Mouse (Mus musculus): ENCODE data around the gene Map7.

The Map7 gene

DNA sequence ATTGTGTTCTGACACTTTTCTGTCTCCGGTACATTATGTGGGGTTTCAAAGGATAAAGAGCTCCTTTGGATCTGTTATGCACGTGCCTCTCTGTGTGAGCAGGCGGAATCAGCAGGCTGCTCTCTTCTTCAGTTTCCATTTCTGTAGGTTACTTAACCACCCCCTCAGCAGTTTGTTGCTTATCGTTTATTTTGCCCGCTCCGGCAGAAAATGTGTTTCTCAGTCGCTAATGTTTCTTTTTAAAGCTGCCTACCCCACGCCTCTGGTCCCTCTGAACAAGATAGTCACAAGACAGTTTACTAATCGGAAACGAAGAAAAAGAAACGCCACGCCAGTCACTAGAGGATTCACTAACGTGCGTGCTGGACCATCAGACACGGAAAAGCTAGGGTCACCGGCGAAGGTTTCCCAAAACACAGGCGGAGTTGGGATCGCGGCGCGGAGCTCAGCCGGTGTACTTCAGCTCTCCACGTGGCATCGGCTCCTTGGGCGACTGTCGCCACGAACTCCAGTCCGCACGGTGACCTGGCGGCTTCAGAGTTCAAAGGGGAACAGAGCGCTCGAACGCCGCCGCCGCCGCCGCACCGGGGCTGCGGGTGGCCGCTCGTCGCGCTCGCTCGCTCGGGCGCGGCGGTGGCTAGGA lies at the start of gene Map7:
Gene Map7 (plus strand): TSS at position 342 of the 643 bp plus-strand sequence.
- DNase-seq, result no peak

DNA sequence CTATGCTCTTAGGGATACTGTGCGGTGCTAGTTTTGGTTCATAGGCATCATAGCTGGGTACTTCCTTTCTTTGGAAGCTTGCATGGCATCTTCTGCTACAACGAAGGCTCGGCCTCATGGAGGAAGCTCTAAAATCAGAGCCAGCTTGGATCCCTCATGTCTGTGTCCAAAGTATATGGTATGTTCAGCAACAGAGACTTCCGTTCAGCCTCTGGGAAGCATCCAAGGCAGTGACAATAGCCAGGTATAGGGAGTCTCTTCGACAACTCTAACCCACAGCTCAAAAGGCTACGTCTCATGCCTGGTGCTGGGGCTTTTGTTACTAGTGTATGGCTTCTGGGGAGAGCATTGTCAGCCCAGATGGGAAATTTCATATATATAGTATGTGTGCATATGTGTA lies 46.8 kb upstream of the Map7 start:
- DNase-seq, result no peak

DNA sequence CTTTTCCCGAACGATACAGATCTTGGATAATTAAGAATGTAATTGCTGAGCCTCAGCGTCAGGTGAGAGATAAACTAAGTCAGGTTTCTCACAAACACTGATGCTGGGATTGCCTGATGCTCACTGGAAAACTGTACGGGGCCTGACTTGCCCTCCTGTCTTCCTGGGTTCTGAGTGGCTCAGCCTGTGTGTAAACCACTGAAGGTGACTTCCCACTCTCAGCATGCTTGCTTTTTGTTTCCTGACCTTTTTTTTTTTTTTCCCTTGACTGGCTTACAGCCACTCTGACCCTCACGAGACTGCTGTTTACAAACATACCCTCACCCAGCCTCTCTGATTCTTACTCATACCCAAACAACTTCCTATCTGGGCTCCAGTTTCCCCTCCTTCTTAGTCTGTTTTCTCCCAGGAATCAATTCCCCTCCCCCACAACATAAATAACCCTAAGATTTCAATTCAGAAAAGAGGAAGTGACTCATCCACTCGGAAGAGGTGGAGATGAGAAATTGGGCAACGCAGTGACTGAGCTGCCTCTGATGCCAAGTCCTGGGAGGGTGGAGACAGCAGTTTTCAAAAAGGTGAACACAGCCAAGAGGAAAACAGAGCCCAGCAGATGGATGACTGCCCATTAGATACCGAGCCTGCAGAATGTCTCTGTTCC lies 43.9 kb upstream of the Map7 start:
- DNase-seq, result peak; percentile 91 to 95

DNA sequence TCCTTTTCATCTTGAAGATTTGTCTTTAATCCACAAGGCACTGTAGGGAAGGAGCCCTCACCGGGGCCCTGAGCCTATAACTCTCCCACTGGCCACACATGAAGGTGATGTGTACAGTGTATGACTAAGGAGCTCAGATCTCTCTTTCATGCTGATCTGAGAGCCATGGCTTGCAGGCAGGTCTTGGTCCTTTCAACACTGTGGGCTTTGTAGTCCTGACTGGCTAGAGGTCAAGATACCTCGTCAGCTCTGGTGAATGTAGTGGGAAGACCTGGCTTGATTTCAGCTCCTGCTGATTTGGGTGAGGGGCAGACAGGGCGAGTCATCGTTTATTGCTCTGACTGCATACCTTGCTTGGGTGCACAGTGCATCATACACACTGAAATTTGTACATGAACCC lies 42.7 kb upstream of the Map7 start:
- DNase-seq, result no peak

DNA sequence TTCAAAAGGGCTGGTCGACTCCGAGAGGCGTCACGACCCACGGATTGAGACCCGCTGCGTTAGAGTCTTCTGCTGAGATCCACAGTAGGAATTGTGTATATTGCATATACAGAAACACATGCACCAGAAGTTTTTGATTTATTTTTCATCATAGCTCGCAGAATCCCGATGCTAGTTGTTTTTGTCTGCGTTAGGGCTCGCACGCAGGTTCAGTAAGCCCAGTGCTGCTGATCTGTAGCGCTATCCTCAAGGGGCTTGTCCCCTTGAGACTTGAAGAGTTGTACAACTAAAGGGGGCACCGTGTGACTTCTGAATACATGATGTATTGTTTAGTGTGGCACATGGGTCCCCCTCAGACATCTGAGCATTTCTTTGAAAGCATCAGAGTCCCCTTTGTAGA lies 41.2 kb upstream of the Map7 start:
- DNase-seq, result no peak

DNA sequence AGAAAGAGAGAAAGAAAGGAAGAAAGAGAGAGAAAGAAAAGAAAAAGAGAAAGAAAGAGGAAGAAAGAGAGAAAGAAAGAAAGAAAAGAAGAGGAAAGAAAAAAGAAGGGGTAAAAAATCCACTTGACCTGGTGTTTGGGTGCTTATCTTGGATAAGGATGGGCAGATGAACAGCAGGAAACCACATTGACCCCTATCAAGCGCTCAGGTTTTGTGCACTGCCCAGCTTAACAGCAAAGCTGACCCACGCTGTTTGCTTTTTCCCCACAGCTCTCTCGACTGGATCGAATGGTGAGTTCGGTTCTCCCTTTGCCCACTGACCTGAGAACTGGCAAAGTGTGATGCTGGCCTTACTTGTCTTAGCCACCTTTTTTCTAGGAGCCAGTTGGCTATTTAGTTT lies 36.8 kb upstream of the Map7 start:
- DNase-seq, result no peak

DNA sequence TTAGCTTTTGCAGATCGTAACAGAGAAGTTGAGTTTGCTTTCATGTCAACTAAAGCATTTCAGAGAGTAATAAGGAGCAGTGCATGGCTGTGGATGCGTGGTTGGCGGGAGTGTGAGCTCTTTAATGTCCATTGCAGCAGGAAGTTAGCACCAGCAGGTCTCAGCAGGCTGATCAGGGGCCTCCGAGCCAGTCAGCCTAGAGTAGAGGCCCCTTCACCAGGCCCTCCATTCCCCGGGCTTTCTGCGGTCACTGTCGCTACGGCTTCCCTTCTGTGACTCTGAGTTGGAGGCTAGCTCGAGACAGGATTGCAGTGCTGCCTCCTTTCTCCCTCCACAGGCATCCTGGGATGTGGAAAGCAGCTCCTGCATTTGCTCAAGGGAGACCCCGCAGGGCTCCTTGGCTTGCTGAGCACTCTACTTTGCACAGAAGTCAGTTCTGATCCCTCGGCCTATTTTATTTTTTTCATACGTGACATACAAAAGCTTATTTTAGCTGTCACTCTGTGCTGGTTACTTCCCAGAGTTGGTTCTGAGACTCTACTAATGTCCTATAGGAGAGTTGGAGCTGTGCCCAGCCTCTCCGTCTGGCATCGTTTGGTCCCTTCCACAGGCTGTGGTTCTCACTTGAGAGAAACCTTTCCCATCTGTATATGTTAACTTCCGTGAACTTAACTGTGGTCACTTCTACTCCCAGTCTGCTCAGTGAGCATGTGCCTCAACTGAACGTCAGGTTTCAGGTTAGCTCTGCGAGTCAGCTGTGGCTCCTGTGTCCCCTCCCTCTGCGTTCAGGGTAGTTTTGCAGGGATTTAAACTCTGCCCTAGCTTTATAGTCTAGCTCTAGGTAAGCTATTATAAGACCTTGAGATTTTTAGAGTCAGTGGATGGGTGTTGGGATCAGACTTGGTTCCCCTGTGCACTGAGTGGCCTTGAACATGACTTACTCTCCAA lies 36.0 kb upstream of the Map7 start:
- no peak for DNase-seq

DNA sequence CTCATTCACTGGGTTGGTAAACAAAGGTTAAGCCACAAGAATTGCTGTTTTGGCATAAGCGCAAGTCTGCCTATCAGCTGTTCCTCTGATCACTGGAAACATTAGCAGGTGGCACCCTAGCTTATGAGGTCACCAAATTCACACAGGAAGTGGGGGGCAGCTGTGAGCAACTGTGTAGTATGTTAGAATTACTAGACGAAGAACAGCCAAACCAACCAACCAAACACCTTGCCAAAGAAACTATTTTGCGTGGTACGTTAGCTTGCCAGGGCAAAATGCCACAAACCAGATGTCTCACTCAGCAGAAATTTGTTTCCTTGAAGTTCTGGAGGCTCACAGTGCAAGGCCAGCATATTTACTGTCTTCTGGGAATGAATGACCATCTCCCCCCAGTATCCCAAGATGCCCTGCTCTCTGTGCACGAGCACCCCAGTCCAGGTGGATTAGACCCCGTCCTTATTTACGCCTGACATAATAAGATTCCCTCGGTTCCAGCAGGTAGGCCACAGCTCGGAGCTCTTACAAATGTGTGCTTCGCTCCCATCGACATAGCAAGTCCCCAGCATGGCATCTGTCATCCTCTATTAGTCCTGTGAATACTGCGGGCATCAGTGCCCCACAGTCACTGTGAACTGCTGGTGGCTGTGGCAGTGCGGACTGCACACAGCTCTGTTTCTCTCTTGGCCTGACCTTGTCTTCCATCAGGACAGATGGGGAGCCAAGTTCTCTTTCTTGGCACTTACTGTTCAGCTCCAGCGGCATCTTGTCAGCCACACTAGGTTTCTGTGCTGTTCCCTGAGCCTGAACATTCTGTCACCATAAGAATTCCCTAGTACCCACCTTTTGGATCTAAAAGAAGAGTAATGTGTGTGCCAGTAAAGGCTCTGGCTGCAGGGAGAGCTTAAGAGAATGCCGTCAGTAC lies 28.5 kb upstream of the Map7 start:
- peak in 1 of 2 experiments; percentile 14 for DNase-seq

DNA sequence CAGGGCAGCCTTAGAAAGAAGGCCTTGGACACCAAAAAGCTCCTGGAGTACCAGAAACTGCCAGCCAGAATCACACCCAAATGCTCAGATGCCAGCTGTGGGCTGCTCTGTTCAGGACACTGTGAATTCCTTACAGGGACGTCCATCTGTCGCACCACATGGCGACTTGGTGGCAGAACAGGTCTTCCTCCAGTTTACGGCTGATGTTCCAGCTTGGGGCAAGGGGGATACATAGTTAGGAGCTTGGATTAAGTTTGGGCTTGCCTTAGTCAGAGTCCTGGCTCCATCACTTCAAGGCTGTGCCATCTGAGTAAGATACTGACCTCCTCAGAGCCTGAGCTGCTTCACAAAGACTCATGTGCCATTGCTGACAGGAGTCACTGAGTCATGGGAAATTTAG lies 26.3 kb upstream of the Map7 start:
- no peak for DNase-seq

DNA sequence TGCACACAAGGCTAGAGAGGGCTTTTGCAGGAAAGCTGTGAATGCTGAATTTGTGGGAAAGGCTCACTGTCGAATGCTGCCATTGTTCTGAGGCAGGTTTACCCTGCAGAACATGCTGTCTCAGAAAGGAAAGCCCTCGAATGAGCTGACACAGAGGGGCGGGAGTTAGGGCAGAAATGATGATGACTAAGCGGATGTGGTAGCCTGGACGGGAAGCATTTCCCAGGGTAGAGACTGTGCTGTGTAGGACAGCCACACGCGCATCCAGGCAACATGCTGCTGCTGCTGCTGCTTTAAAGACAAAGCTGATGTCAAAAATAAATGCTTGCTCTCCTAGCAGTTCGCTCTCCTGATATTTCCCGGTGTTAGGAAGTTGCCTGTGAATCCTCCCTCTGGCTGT lies 24.9 kb upstream of the Map7 start:
- peak; percentile 21 to 33 for DNase-seq

DNA sequence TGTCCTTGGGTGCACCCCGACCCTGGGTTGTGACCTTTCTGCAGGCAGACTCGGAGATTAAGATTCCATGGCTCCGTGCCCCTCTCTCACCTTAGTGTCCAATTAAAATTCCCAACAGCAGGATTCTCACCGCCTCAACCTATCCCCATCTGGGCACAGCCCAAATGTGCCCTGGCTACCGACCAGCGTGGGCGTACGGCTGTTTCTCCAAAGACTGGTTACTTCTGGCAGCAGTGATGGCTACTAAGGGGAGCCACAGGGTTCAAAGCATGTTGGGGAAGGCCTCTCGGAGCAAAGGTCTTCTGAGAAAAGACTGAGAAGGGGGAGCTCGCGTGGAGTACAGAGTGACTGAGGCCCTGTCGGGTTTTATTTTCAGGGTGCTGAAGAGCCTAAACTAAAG lies 23.7 kb upstream of the Map7 start:
- DNase-seq, result no peak

DNA sequence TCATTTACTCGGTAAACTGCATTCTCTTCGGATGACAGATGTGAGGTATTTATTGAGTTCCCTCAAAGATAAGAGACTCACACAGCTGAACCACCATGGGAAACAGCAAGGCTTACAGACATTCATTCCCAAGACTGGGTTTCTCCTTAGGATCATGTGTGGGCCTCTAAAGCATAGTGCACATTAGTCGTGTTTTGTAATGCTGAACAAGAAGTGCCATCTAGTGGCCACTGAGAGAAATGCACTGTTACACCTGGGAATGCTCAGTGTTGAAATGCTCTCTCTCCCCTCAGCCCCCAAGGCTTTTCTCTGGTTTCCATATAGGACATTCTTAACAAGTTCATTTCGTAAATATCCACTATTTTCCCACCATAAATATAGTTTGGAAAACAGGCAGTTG lies 23.0 kb upstream of the Map7 start:
- DNase-seq, result peak; percentile 38 to 67

DNA sequence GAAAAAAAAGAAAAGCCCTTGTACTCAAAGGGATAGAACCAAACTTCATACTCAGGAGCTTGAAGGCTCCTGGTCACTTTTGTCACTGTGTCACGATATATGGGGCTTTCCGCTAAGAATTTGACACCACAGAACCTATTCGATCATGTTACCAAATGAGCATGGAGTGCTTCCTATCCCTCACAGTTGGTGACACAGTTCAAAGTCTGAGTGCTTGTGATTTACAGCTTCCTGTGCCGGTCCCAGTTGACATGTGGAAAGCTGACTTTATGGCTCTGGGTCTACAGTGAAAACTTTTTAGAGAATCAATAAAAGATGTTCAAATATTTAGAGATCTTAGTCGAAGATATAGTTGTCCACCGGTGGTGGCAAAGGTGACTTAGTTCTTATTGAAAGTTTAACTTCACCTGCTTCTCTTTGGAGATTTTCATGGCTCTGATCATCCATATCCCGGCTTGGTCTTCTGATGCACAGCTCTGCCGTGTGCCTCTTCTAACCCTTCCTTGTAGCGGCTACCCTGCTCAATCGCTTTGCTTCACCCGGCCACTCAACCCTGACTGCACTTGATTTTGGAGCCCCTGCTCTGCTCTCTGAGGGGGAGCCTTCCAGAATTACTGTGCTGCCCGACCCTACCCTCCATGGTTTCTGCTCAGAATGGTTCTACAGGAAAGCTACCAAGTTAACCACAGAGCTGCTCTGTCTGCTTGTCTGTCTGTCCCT lies 15.2 kb upstream of the Map7 start:
- no peak for DNase-seq

DNA sequence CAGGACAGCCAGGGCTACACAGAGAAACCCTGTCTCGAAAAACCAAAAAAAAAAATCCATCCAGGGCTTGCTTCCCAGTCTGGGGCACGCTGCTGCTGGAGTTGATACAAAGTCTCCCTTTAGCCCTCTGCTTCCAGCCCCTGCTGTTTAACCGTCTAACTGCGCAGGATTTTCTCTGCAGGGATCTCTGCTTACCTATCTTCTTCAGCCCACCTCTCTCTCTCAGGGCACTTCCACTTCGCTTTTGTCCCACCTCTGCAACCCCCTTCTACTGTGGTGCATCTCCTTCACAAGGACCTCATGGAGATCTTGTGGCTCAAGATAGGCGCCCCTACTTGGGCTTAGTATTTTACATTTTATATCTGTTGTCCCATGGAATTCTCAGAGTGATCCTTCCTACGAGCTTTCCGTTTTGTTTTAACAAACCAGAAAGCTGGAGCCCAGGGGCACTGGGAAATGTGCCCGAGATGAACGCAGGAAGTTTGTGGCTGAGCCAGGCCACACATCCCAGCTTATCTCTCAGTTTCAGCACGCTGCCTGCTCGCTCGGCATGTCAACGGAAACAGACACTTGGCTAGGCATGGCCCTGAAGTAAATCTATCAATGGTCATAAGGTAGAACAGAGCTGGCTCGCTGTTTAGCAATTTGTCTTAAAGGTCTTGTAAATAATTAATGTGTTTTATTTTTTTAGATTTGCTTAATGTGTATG lies 12.8 kb upstream of the Map7 start:
- peak; percentile 41 to 44 for DNase-seq

DNA sequence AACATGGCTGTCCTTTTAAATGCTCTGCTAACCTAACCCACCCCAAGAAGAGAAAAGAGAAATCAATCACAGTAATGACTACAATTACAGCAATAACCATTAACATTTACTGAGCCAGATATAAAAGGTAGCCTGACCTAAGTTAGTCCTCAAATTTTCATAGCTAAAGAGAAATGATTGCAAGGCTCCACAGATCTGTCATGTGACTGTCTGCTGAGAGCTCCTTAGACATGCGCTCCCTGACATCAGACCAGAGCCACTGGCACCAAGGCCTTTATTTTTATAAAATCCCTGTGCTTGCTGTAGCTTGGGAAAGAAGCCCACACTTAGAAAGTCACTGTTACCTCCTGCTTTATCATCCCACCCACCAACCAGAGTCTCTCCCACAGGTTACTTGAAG lies 11.8 kb upstream of the Map7 start:
- DNase-seq, result no peak

DNA sequence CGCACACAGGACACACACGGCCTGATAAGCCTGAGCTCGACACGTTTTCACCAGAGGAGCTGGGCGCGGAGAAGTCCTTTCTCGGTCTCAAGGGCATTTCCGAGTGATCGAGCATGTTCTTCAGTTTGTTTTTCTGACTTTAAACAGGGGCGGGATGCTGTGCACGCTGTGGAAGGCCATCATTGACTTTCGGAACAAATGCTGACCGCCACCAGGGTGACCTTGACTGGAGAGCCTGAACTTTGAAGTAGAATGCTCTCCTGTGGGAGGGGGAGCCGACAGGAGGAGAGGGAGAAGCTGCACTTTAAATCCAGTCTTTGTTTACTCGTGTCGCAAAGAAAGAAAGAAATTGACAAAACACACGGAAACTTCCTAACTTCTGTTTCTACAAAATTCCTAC lies 6.9 kb upstream of the Map7 start:
- no peak for DNase-seq

DNA sequence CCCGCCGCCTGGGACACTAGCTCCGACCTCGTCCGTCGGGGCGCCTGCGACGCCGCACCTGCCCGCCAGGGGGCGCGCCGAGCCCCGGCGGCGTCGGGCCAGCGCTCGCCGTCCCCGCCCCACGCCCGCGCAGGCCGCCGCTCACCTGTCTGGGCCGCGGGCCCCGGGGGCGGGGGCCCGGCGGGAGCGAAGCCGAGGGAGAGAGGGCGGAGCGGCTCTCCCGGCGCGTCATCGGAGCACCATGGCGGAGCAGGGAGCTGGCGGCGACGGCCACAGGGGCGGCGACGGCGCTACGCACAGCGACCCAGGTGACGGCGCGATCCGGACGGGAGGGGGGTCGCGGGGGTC lies 476 bp downstream of the Map7 start:
- peak; percentile 83 to 84 for DNase-seq

DNA sequence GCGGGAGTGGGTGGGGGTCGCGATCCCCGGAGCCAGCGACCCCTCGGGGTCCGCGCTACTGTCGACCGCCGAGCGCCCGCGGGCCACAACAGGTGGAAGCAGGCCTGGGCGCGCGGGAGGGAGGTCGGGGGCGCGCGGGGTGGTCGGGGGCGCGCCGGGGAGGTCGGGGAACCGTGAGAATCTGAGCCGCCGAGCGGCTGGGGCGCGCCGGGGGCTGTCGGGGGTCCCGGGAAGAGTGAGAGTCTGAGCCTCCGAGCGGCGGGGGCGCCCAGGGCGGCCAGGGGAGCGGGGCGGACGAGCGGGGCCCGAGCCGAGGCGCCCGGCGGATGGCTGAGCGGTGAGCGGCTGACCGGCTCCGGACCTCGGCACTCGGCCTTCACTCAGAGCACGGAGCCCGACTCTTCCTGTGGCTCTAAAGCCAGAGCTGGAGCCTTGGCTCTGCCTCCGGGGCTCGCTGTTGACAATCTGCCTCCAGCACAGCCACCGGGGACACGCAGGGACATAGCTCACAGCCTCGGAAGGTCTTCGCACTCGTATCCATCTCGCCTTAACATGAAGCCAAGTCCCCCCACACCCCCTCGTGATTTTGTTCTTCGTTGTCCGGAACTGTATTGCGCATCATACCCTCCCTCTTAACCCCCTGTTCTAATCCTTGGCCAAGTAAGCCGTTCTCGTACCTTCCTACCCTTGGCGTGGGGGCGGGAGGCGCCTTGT lies 1.0 kb downstream of the Map7 start:
- DNase-seq, result peak in 1 of 2 experiments; percentile 42

DNA sequence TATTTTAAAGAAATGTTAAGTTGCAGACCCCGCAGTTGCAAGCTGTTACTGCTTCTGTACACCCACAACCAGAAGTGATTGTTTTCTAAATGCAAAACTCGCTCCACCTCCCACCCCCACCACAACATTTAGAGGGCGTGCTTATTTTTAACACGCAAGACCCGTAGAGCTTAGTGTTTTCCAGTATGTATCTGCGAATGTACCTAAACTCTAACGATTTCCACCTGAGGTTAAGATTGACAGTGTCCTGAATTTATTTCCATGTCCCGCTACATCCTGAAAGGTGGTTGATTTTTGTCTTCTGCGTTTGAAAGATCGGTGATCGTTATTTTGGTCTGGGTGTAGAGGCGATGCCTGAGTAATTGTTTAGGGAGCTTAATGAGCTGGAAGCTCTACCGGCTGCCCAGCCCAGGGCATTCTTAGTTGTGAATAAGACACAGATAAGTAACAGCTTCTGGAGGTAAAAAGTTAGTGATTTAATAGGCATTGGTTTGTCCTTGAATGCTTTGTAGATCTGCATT lies 1.6 kb downstream of the Map7 start:
- DNase-seq, result no peak

DNA sequence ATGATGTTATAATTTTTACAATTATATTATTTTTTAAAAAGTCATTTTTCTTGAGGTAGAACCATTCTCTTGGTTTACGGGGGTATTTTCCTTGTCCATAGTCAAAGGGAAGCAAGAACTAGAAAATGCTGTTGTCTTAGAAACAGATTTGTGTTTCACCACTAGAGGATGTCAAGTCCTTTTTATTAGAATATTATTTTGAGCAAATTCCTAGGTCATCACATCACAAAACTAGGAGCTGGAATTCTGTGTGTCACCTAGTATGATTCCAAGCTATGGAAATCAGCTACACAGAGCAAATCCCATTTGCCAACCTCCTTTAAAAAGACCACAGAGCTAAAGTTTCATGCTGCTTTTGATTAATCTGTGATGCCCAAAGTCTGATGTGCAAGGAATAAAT lies 3.9 kb downstream of the Map7 start:
- no peak for DNase-seq
